Mouse (Mus musculus) urinary bladder, postnatal 36 days (tissue): ENCODE results near the gene Frmd4a.

ENCODE experiments used
- DNase-seq, 2 experiments: peaks; one replicate each; pipeline ENCODE4 v3.0.0; 2022; ENCODE audit warnings: low spot score in 2 of 2, mixed read lengths in 1 of 2

The Frmd4a gene

GRCm38 (mm10) chr2:4286390-4286901 is 268.9 kb downstream of the Frmd4a start:
- DNase-seq = no peak

DNA sequence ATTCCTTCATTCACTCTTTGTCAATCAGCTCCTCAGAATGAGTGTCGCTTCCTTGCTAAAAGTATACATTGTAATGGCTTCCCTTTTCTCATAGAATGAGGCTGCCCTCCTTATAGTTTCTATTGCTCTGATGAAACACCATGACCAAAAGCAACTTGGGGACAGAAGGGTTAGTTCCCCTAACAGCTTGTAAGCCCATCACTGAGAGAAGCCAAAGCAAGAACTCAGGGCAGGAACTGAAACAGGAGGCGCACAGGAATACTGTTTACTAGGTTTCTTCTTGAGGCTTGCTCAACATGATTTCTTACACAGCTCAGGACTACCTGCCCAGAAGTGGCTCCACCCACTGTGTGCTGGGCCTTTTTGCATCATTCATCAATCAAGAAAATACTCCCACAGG is 273.0 kb downstream of the Frmd4a start:
- DNase-seq = no peak

- no peak for DNase-seq
Observed at GRCm38 (mm10) chr2:4291100-4291499, 273.6 kb downstream of the Frmd4a start.

DNA sequence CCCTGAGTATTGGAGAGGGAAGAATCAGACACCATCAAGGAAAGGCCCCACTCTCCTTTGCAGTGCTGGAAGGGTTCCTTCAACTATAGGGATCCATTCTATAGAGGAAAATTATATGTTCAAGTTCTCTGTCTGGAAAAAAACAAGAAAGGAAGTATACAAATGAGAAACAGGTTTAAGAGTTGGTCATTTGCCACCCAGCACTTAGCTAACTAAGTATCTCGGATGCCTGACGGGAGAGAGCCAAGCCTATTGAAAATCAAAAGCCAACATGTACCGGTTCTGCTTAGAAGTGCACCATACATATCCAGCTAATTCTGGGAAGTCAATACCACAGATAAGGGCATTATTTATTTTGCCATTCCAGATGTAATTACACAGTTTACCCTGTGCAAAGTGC is 274.2 kb downstream of the Frmd4a start:
- DNase-seq = no peak

- no peak for DNase-seq
Observed at GRCm38 (mm10) chr2:4293726-4294125, 276.2 kb downstream of the Frmd4a start.

- no peak for DNase-seq
Observed at GRCm38 (mm10) chr2:4295641-4296040, 278.1 kb downstream of the Frmd4a start.

- no peak for DNase-seq
Observed at GRCm38 (mm10) chr2:4296881-4297280, 279.4 kb downstream of the Frmd4a start.

GRCm38 (mm10) chr2:4298325-4299215 is 281.1 kb downstream of the Frmd4a start:
- DNase-seq = no peak

GRCm38 (mm10) chr2:4299593-4299992 is 282.1 kb downstream of the Frmd4a start:
- DNase-seq = no peak

DNA sequence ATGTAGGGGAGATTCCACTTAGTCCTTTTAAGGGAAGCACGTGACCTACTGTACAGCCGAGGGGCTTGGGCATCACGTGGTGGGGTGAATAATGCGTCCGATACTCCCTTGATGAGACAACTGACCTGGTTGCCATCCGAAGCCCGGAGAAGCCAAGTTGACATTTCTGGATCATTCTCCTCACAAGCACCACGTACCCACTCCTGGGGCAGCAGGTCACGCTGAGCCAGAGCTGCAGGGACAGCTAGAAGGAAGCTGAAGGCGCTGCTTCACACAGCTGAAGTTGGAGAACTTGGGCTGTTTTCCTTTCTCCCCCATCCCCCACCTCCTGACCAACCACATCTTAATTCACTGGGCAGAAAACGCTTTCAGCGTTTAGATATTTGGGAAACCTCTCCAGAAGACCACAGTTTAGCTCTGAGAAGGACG is 282.9 kb downstream of the Frmd4a start:
- DNase-seq = peak in 1 of 2 experiments; percentile 5

DNA sequence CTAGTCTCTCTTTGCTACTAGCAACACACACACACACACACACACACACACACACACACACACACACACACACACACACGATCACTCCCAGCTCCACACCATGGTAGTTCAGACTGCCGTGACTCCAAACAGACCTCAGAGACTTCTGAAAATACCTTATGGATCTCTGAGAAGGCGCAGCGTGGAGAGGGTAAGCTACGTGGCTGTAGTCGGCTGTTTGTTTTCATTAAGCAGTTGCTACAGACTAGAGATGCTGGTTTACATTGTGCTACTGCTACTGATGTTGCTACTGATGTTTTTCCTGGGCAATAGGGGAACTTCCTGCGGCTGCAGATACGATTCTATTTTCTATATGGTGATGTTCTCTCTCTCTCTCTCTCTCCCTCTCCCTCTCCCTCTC is 283.3 kb downstream of the Frmd4a start:
- DNase-seq = no peak

GRCm38 (mm10) chr2:4301256-4301655 is 283.7 kb downstream of the Frmd4a start:
- no peak for DNase-seq

DNA sequence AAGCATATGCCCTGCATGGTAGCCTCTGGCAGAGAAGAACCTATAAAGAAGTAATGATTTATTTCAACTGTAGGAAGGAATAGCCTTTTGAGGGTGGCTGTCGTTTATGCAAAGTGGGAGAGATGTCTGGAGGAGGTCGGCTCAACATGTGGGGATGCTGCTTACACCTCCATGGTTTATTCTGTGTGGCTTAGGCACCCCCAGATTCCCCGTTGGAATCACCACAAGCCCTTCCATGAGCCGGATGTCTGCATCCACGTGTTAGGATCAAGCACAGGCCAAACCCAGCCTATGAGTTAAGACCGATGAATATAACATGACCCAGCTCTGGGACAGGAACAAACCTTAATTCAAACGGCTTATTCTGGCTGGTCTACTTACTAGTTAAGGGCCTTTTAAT is 284.2 kb downstream of the Frmd4a start:
- DNase-seq = no peak

GRCm38 (mm10) chr2:4302119-4302518 is 284.6 kb downstream of the Frmd4a start:
- DNase-seq = no peak

- DNase-seq = no peak
Observed at GRCm38 (mm10) chr2:4307076-4307475, 289.6 kb downstream of the Frmd4a start.

- no peak for DNase-seq
Observed at GRCm38 (mm10) chr2:4314545-4314944, 297.0 kb downstream of the Frmd4a start.

DNA sequence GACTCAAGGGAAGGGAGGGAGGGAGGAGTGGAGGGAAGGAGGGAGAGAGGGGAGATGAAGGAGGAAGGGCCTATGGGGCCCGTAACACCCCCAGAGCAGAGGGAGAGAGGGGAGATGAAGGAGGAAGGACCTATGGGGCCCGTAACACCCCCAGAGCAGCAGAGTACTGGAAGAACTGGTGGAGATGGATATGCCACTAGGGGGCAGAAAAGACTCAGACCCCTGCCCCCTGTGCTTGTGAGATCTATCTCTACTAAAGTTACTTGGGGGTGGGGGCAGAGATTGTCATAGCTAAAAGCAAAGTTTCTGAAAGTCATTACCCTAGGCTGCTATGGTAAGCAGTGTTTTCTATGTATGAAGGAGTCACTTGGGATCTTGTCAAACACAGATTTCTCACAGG is 299.1 kb downstream of the Frmd4a start:
- DNase-seq = no peak

DNA sequence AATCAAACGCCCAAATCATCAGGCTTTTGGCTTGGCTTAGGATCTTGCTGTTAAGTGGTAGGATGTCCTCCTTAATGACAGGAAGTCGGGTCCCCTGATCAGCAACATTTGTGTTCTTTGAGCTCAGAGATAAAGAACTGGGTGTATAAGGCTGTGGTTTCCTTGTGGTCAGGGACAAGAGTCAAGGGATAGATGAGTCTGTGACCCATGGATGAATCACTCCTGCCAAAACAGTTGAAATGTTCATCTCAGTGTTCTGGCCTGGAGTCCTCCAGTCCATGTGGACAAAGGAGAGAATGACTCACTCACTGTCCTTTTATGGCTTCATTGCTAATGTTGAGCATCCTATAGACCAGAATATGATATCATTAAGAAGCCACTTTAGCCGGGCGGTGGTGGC is 300.6 kb downstream of the Frmd4a start:
- DNase-seq = no peak

GRCm38 (mm10) chr2:4326241-4327010 is 308.9 kb downstream of the Frmd4a start:
- DNase-seq = no peak

- DNase-seq = no peak
Observed at GRCm38 (mm10) chr2:4327011-4327340, 309.5 kb downstream of the Frmd4a start.

DNA sequence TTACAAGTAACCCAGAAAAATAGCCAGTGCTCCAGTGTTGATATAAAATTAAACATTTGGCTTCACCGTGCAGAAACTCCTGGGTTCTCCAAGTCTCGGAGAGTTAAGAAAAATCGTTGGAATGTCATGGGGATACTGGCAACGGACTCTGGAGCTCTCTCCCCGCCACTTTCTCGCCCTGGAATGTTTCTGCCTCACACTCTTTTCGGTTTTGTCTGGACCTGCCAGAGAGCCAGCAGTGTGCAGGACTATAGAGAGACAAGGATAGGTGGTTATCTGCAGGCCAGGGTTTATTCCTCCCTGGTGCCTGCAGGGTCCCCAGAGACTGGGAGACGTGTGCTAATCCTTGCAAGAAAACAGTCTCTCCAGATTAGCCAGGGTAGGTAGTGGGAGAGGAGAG is 314.9 kb downstream of the Frmd4a start:
- no peak for DNase-seq

GRCm38 (mm10) chr2:4334201-4334600 is 316.7 kb downstream of the Frmd4a start:
- peak in 1 of 2 experiments; percentile 21 for DNase-seq

GRCm38 (mm10) chr2:4334936-4335335 is 317.4 kb downstream of the Frmd4a start:
- DNase-seq = no peak
